ENCODE assay signal across 18 mouse cellular contexts in genomic region chr11:86818928-86819327, GRCm38 (mm10). TPM values are rescaled to one million over a fixed set of nuclear protein-coding genes. Genes with fewer than 3 reads are reported as not detected.
DNase-seq lines count a peak whose midpoint lies in the region; ATAC-seq and TF ChIP-seq lines count a peak whose summit lies in the region.
"Had no signal": no experiment of that assay in that cellular context is flagged by ENCODE, and none has a peak within 500 bp of the region (broad histone marks: within the 10 kb centered on the region; RNA-seq: fewer than 3 reads in every experiment).

No protein-coding gene starts in this region.

- no peak overlapping the region for H3K9ac ChIP-seq in kidney, embryonic 15.5 days
- H3K9ac ChIP-seq in forebrain, embryonic 13.5 days: no peak overlapping the region
- H3K9ac ChIP-seq in neural tube, embryonic 14.5 days (replicated peaks; ENCODE audit: low read depth, low read length): no peak overlapping the region
- H3K9ac ChIP-seq in liver, postnatal 0 days (replicated peaks): no peak overlapping the region
- H3K9ac ChIP-seq: embryonic facial prominence, embryonic 12.5 days; heart, embryonic 13.5 days; liver, embryonic 15.5 days; neural tube, embryonic 12.5 days had no signal

- no peaks in the 10 kb centered on the region for H3K9me3 ChIP-seq in kidney, embryonic 15.5 days (replicated peaks)
- no peaks in the 10 kb centered on the region for H3K9me3 ChIP-seq in forebrain, embryonic 13.5 days (replicated peaks)
- H3K9me3 ChIP-seq in midbrain, embryonic 10.5 days (replicated peaks): no peaks in the 10 kb centered on the region
- no peaks in the 10 kb centered on the region for H3K9me3 ChIP-seq in neural tube, embryonic 14.5 days (ENCODE audit: control insufficient read depth, low read length)
- H3K9me3 ChIP-seq in liver, postnatal 0 days (ENCODE audit: low read length): no peaks in the 10 kb centered on the region
- H3K9me3 ChIP-seq: embryonic facial prominence, embryonic 12.5 days; heart, embryonic 13.5 days; liver, embryonic 15.5 days; neural tube, embryonic 12.5 days had no signal

- H3K36me3 ChIP-seq in kidney, embryonic 15.5 days: no peaks in the 10 kb centered on the region
- H3K36me3 ChIP-seq in forebrain, embryonic 13.5 days (ENCODE audit: poor library complexity, severe bottlenecking): no peaks in the 10 kb centered on the region
- H3K36me3 ChIP-seq in midbrain, embryonic 10.5 days: no peaks in the 10 kb centered on the region
- no peaks in the 10 kb centered on the region for H3K36me3 ChIP-seq in neural tube, embryonic 14.5 days (ENCODE audit: control insufficient read depth, insufficient read depth, low read length)
- H3K36me3 ChIP-seq in liver, postnatal 0 days (replicated peaks; ENCODE audit: insufficient read depth, low read length): no peaks in the 10 kb centered on the region
- H3K36me3 ChIP-seq: embryonic facial prominence, embryonic 12.5 days; heart, embryonic 13.5 days; liver, embryonic 15.5 days; neural tube, embryonic 12.5 days had no signal

- H3K27ac ChIP-seq in kidney, embryonic 15.5 days: peak overlapping the region; percentile 86
- peak overlapping the region; percentile 75 for H3K27ac ChIP-seq in forebrain, embryonic 13.5 days
- H3K27ac ChIP-seq in midbrain, embryonic 10.5 days (replicated peaks): peak overlapping the region; percentile 65
- peak overlapping the region; percentile 2; the same call in 1 of the 2 replicates for H3K27ac ChIP-seq in neural tube, embryonic 14.5 days (ENCODE audit: low read depth, low read length)
- H3K27ac ChIP-seq in liver, postnatal 0 days (ENCODE audit: low read depth): no peak overlapping the region
- H3K27ac ChIP-seq: embryonic facial prominence, embryonic 12.5 days; heart, embryonic 13.5 days; liver, embryonic 15.5 days; neural tube, embryonic 12.5 days had no signal

- no peak overlapping the region for H3K4me2 ChIP-seq in kidney, embryonic 15.5 days
- peak overlapping the region; percentile 10 for H3K4me2 ChIP-seq in forebrain, embryonic 13.5 days
- H3K4me2 ChIP-seq in neural tube, embryonic 14.5 days (ENCODE audit: low read depth, low read length): no peak overlapping the region
- H3K4me2 ChIP-seq in liver, postnatal 0 days (ENCODE audit: low read depth, low read length): no peak overlapping the region
- H3K4me2 ChIP-seq: embryonic facial prominence, embryonic 12.5 days; heart, embryonic 13.5 days; liver, embryonic 15.5 days; neural tube, embryonic 12.5 days had no signal

- 85% methylated on average over 2 of the region's 2 CpGs for WGBS in kidney, embryonic 15.5 days
- WGBS in forebrain, embryonic 13.5 days: 74% methylated on average over 2 of the region's 2 CpGs
- WGBS in midbrain, embryonic 10.5 days: 92% methylated on average over 2 of the region's 2 CpGs
- 90% methylated on average over 2 of the region's 2 CpGs for WGBS in neural tube, embryonic 14.5 days
- WGBS in liver, postnatal 0 days (ENCODE audit: insufficient replicate concordance): 86% methylated on average over 2 of the region's 2 CpGs

- H3K4me3 ChIP-seq in kidney, embryonic 15.5 days (replicated peaks): no peak overlapping the region
- no peak overlapping the region for H3K4me3 ChIP-seq in forebrain, embryonic 13.5 days
- H3K4me3 ChIP-seq in midbrain, embryonic 10.5 days: no peak overlapping the region
- no peak overlapping the region for H3K4me3 ChIP-seq in neural tube, embryonic 14.5 days (ENCODE audit: low read depth, low read length)
- no peak overlapping the region for H3K4me3 ChIP-seq in liver, postnatal 0 days (ENCODE audit: low read depth, low read length)
- H3K4me3 ChIP-seq: embryonic facial prominence, embryonic 12.5 days; heart, embryonic 13.5 days; liver, embryonic 15.5 days; neural tube, embryonic 12.5 days had no signal

- no peaks in the 10 kb centered on the region for H3K27me3 ChIP-seq in kidney, embryonic 15.5 days
- no peaks in the 10 kb centered on the region for H3K27me3 ChIP-seq in forebrain, embryonic 13.5 days
- no peaks in the 10 kb centered on the region for H3K27me3 ChIP-seq in midbrain, embryonic 10.5 days (ENCODE audit: low read depth, poor library complexity, severe bottlenecking)
- no peaks in the 10 kb centered on the region for H3K27me3 ChIP-seq in neural tube, embryonic 14.5 days (ENCODE audit: control insufficient read depth, insufficient read depth, low read length)
- H3K27me3 ChIP-seq in liver, postnatal 0 days (ENCODE audit: insufficient read depth, low read length): no peaks in the 10 kb centered on the region
- H3K27me3 ChIP-seq: embryonic facial prominence, embryonic 12.5 days; heart, embryonic 13.5 days; neural tube, embryonic 12.5 days had no signal

- DNase-seq in kidney, adult 9 months: no peak
- DNase-seq in midbrain, embryonic 10.5 days (ENCODE audit: low spot score): no peak
- DNase-seq in ovary, postnatal 10 days (ENCODE audit: low spot score): no peak
- DNase-seq in liver, postnatal 0 days: no peak
- DNase-seq in cerebellum, postnatal 36 days: no peak
- DNase-seq: adrenal gland, adult 2 months; cerebellum, adult 18-20 months; gastrocnemius, postnatal 10 days; kidney, postnatal 36 days; layer of hippocampus, postnatal 36 days; lung, postnatal 14 days had no signal

- TF ChIP-seq EP300 in liver, postnatal 0 days (IDR thresholded peaks at IDR 0.05; ENCODE audit: low read depth): no peak

- peaks cover 7% of the 10 kb centered on the region; the same call in 1 of the 2 replicates for H3K4me1 ChIP-seq in kidney, embryonic 15.5 days
- peaks cover 16% of the 10 kb centered on the region for H3K4me1 ChIP-seq in forebrain, embryonic 13.5 days
- H3K4me1 ChIP-seq in midbrain, embryonic 10.5 days: peaks cover 17% of the 10 kb centered on the region
- H3K4me1 ChIP-seq in neural tube, embryonic 14.5 days (ENCODE audit: control insufficient read depth, insufficient read depth, low read length): no peaks in the 10 kb centered on the region
- H3K4me1 ChIP-seq in liver, postnatal 0 days (ENCODE audit: insufficient read depth): no peaks in the 10 kb centered on the region
- H3K4me1 ChIP-seq: embryonic facial prominence, embryonic 12.5 days; heart, embryonic 13.5 days; liver, embryonic 15.5 days; neural tube, embryonic 12.5 days had no signal

- TF ChIP-seq CTCF in liver, postnatal 0 days (IDR thresholded peaks at IDR 0.05; ENCODE audit: low read depth): no peak

- ATAC-seq in kidney, embryonic 15.5 days (replicated peaks; ENCODE audit: low FRiP score): no peak
- ATAC-seq in forebrain, embryonic 13.5 days: no peak
- no peak for ATAC-seq in neural tube, embryonic 14.5 days (ENCODE audit: low read depth)
- ATAC-seq in liver, postnatal 0 days: no peak

RNA-seq across cellular contexts. Expression of gene Dhx40, which starts 11.4 kb away (rescaled TPM):
- 33.4 and 37.5 TPM in 2 replicates for polyA plus RNA-seq in kidney, embryonic 15.5 days (2015; fragmentation: Nextera tagmentation; extraction: Ambion mirVana)
- polyA plus RNA-seq in forebrain, embryonic 13.5 days (2015; fragmentation: Nextera tagmentation; extraction: Ambion mirVana): 38.3 and 41.7 TPM in 2 replicates
- polyA plus RNA-seq in midbrain, embryonic 10.5 days (2016; fragmentation: Nextera tagmentation; extraction: Ambion mirVana): 41.7 and 46.1 TPM in 2 replicates
- polyA plus RNA-seq in neural tube, embryonic 14.5 days (2014; fragmentation: Nextera tagmentation; extraction: Ambion mirVana): 19.3 and 21.9 TPM in 2 replicates
- polyA plus RNA-seq in liver, postnatal 0 days (2015; fragmentation: Nextera tagmentation; extraction: Ambion mirVana): 7.8 and 8.0 TPM in 2 replicates
